Mouse (Mus musculus) left cerebral cortex, adult 8-10 months (tissue): Measurements from ENCODE around the gene Cyth3. TPM values are rescaled to one million over a fixed set of nuclear protein-coding genes. Genes with fewer than 3 reads are reported as not detected.
A peak's percentile ranks its signal among the peaks of the same experiment; 100 is the strongest.

Source experiments
- DNase-seq, 2 experiments: peaks; one replicate each; pipeline ENCODE4 v3.0.0; 2022; ENCODE audit warnings: low spot score in 2 of 2
- total RNA-seq, 4 experiments: library from RNA; stranded (reverse); gene quantifications; 2 replicates each; pipeline ENCODE4 v1.2.4; 2022

Gene Cyth3
- total RNA-seq, 4 experiments from 2014 or later, result 29.9 to 37.5 (median 32.7) TPM

DNA sequence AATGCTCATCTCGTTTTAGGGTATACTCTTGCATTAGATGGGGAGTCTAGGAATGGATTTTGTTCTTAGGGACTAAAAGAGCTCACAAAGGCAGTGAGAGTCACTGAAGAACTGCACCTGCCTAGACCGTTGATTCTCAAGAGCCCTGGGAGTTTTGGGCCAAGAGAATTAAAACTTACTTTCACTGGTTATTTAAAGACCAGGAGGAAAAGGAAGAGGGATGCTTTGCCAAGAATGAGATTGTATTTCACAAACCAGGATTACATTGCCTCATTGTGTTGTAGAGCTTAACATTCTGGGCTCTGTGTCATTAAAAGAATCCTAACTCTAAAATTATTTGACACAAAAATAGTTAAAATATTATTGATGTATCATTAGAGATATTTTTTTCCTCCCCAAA is 43.3 kb downstream of the Cyth3 start:
- DNase-seq, result no peak

GRCm38 (mm10) chr5:143666015-143666414 is 43.8 kb downstream of the Cyth3 start:
- no peak for DNase-seq

DNA sequence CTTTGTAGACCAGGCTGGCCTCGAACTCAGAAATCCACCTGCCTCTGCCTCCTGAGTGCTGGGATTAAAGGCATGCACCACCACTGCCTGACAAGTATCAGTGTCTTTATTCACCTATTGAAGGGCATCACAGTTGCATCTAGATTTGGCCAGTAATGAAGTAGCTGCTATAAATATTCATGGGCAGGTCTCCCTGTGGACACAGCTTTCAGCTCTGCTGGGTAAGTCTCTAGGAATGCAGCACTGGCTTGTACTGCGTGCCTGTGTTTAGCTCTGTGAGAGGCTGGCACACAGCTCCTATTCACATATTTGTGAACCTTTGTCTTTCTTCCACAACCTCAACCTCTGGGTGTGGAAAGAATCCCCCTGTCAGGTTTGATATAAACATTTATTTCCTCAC is 46.6 kb downstream of the Cyth3 start:
- DNase-seq, result no peak

DNA sequence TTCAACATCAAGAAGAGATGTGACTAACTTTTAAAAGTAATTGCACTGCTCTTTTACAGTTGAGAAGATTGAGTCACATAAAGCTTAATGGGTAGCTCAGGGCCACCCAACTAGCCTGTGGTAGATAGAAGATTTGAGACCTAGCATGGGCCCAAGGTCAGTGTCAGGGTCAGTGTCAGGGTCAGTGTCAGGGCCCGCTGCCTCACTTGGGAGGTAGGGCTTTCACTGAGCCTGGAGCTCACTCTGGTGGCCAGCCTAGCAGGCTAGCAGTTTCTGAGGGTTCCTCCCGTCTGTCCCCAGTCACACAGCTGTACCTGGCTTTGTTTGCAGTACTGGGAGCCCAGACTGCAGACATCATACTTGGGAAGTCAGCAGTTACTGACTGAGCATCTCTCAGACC is 47.1 kb downstream of the Cyth3 start:
- no peak for DNase-seq

DNA sequence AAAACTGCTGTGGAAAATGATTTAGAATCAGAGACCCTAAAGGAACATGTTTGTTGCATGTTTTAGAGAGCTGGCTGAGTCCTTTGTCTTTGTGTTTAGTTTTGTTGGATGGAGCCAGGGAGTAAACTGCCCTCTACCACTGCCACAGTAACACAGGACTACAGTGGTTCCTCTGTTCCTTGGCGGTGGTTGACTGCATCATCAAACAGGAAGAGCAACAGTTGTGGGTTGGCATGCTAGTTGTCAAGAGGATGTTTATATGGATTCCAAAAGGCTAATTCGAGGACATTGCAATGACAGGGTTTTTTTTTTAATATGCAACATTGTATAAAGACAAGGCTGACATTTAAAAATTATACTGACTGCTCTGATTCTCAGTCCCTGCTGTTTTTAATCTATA is 47.6 kb downstream of the Cyth3 start:
- no peak for DNase-seq

DNA sequence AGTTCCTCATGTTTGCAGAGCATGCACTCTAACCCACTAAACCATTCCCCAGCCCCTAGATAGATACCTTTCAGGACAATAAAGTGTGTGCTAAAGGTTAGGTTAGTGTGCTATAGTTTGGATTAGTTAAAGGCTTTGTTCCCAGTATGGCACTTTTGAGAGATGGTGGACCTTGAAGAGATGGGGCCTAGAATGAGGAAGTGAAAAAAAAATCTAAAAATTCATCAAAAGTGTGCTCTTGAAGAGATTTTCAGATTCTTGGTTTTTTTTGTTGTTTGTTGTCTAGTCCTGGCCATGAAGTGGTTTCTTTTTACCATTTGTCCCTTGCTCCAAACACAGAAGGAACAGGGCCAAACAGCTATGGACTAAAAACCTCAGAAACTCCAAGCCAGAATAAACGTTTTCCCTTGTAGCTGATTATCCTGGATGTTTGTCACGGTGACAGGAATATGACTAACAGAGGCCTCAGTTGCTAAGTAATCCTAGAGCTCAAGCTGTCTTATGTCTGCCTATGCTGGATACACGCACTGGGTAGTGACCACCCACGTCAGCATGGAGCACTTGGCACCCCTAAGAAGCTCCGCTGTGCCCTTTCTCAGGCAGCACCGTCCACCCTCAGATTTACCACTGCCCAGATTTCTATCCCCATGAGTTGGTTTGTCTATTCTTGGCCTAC is 48.6 kb downstream of the Cyth3 start:
- peak in 1 of 2 experiments; percentile 67 for DNase-seq

GRCm38 (mm10) chr5:143674576-143674975 is 52.3 kb downstream of the Cyth3 start:
- no peak for DNase-seq

GRCm38 (mm10) chr5:143676218-143676985 is 54.2 kb downstream of the Cyth3 start:
- DNase-seq, result no peak

GRCm38 (mm10) chr5:143677363-143677762 is 55.1 kb downstream of the Cyth3 start:
- no peak for DNase-seq

DNA sequence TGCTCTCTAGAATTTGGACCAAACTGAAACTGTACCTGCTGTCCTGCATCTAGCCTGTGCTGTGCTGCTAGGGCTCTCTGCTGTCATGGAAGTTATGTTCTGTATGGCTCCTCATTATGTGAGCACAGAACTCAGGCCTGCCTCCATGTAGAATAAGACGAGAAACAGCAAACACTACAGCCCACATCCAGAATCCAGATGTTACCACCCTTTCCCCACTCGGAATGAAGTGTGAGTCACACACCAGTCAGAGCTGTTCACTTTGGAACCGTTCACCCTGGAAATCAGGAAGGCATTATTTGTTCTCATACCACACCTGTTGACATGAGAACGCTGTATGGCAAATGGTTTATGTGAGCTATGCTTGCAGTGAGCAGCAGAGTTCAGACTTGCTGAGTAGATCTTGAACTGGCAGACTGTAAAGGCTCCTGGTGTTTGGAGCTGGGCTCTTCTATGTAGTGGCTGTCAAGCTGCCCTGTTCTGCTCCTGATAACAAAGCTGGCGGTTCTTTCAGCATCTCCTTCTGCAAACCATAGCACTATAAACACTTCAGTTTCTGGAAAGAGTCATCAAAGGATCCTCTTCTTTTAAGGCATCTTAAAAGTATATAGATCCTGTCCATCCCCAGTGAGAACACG is 56.5 kb downstream of the Cyth3 start:
- DNase-seq, result no peak

DNA sequence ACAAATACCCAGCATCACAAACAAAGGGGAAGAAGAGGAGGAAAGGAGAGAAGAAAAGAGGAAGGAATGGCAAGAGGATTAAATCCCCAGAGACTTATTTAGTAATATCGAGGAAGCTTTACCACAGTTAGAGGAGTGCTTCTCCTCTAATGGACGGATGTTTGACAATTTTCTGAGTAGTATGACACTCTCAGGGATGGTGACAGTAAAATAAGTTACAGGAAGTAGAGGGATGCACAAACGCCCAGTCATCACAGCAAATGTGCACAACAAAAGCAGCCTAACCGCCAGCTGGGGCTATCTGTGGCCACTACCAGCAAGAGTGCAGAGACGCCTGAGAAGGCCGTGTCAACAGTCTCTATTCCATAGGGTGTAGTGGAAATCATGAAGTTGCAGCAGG is 57.4 kb downstream of the Cyth3 start:
- DNase-seq, result no peak

- no peak for DNase-seq
Observed at GRCm38 (mm10) chr5:143683696-143684095, 61.4 kb downstream of the Cyth3 start.

DNA sequence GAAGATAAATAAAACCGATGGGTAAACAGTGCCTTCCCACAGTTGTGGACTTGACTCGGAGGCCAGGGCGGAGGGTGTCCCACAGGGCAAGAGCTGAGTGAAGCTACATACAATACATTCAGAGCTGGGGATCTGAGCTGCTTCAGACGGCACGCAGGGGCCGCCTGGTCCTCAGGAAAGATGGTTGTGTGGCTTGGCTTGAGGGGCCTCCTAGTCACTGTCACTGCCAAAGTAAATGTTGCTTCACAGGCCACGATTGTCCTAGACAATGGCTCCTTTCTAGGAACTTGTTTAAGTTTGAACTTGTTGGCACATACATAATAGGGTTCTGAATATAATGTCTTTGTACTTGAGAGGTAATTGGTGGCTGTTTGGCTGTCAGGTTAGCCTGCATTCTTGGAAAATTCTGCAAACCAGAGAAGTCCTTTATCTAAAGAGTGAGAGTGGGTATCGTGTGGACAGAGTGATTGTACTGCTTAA is 62.7 kb downstream of the Cyth3 start:
- DNase-seq, result no peak

- DNase-seq, result no peak
Observed at GRCm38 (mm10) chr5:143686456-143686855, 64.2 kb downstream of the Cyth3 start.

DNA sequence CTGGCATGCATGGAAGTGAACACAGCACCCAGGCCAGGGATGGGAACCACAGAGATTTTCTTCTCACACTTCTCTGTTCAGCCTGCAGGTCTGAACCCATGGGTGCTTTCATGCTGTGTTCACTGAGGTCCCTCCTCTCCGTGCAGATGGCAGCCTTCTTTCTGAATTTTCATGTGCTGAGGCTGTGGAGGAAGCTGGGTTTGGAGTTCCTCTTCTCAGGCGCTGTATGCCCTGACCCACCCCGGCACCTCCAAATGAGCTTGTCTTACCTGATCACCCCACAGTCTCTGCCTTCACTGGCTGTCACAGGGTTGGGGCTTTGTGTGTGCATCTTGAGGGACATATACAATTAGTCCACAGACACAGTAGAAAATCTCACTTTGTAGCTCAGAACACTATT is 65.3 kb downstream of the Cyth3 start:
- no peak for DNase-seq

- DNase-seq, result peak in 1 of 2 experiments; percentile 49
Observed at GRCm38 (mm10) chr5:143690392-143690791, 68.1 kb downstream of the Cyth3 start.

GRCm38 (mm10) chr5:143690926-143691325 is 68.7 kb downstream of the Cyth3 start:
- DNase-seq, result peak in 1 of 2 experiments; percentile 93

DNA sequence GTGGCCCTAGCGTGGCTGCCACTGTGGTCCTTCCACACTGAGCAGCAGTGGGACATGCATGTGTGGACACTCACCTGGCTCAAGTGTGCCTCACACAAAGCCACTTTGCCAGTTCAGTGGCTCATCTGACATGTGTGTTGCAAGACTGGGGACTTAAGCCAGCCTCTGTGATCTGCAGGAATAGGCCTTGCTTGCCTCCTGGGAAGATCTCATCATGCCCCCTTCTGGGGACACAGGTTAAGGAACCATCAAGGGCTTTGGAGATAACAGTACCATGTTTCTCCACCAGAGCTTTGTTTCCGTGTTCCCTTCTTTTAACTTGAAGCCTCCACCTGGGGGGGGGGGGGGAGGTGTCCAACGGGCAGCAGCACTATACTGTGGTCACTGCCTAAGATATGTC is 74.1 kb downstream of the Cyth3 start:
- no peak for DNase-seq

GRCm38 (mm10) chr5:143698454-143698853 is 76.2 kb downstream of the Cyth3 start:
- DNase-seq, result no peak

DNA sequence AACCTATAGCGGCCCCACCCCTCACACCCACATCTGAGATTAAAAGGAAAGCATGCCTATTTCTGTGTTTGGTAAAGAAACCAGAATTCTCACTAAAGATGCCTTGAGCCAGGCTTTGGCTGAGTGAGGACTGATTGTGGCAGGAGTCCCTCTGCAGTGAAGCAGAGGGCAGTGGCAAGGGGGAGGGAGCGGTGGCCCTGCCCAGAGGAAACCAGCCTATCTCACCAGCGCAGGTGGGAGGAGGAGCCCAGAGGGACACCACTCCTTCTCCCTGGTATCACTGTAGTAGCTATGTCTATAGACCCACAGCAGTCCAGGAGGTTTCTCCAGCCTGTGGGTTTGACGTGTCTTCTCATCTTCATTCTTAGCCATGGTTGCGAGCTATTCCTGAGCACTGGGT is 78.0 kb downstream of the Cyth3 start:
- DNase-seq, result no peak

GRCm38 (mm10) chr5:143701074-143701473 is 78.8 kb downstream of the Cyth3 start:
- DNase-seq, result no peak
